Mouse (Mus musculus) G1E (cell line): ENCODE measurements around the gene Nr1d2. TPM values are rescaled to one million over a fixed set of nuclear protein-coding genes. Genes with fewer than 3 reads are reported as not detected.
"Not testable (repeated sequence)": the region's sequence is repeated elsewhere in the genome, so short reads cannot be mapped to it uniquely, and the experiment has no call there.

ENCODE experiments used
- ATAC-seq: 2 replicates; pipeline ENCODE4 v1.8.0; 2016; ENCODE audit warnings: mild to moderate bottlenecking; ENCODE audit not compliant: insufficient number of reproducible peaks, poor library complexity, low FRiP score, severe bottlenecking; ENCODE audit errors: extremely low read depth
- DNase-seq: peaks from one replicate; pipeline ENCODE4 v3.0.0; 2012; ENCODE audit warnings: low spot score
- H3K27me3 ChIP-seq: 2 replicates; pipeline ENCODE4 v1.6.1; 2012; ENCODE audit warnings: mild to moderate bottlenecking, low read length, inconsistent platforms; ENCODE audit not compliant: insufficient read depth
- H3K36me3 ChIP-seq: replicated peaks from 2 replicates; pipeline ENCODE3; 2012; ENCODE audit warnings: mild to moderate bottlenecking, inconsistent platforms
- H3K4me1 ChIP-seq: 2 replicates; pipeline ENCODE4 v1.6.1; 2012; ENCODE audit warnings: low read depth, low read length, inconsistent platforms, mixed read lengths; ENCODE audit not compliant: insufficient read depth
- H3K4me3 ChIP-seq: 2 replicates; pipeline ENCODE4 v1.5.1; 2012; ENCODE audit warnings: low read depth, mild to moderate bottlenecking, inconsistent platforms, low read length, moderate library complexity, mixed read lengths
- H3K9me3 ChIP-seq: replicated peaks from 2 replicates; pipeline ENCODE4 v1.6.1; 2012; ENCODE audit warnings: inconsistent platforms
- CTCF ChIP-seq: IDR thresholded peaks from 2 replicates; pipeline ENCODE4 v1.5.1; 2012; ENCODE audit warnings: low read depth, low read length, inconsistent platforms, mixed read lengths
- GATA1 ChIP-seq: IDR thresholded peaks from 2 replicates; pipeline ENCODE4 v1.6.1; 2012; ENCODE audit warnings: borderline replicate concordance, low read length, inconsistent platforms, mixed read lengths
- GATA2 ChIP-seq: IDR thresholded peaks from 2 replicates; pipeline ENCODE4 v1.6.1; 2012; ENCODE audit warnings: low read depth, low read length, inconsistent platforms, borderline replicate concordance
- POLR2AphosphoS5 ChIP-seq: IDR thresholded peaks from 2 replicates; pipeline ENCODE4 v1.6.1; 2012; ENCODE audit warnings: low read depth, low read length, inconsistent platforms; ENCODE audit not compliant: insufficient replicate concordance
- TAL1 ChIP-seq: conservative IDR thresholded peaks from 2 replicates; pipeline ENCODE4 v1.6.1; 2012; ENCODE audit warnings: low read depth, low read length, inconsistent platforms, mixed read lengths
- polyA plus RNA-seq: library from polyadenylated mRNA; stranded (reverse); fragments of >175 nt; gene quantifications from 2 replicates; pipeline ENCODE4 v1.2.3, GENCODE M21; 2012
- total RNA-seq, 2 experiments: library from RNA; stranded (forward) in 1 of 2; stranded (reverse) in 1 of 2; fragments of 200-1000 nt in 1 of 2; fragments of >200 nt in 1 of 2; fragmentation: Nextera tagmentation in 1 of 2; gene quantifications; 2 replicates each; pipeline ENCODE4 v1.2.3; 2014 to 2017

The Nr1d2 gene
- total and polyA plus RNA-seq, 3 experiments = 1.1 to 6.9 (median 4.1) TPM

- Histone ChIP-seq H3K9me3 (no peaks in the 10 kb centered on the region), H3K4me1 (peaks cover 15% of the 10 kb centered on the region), H3K27me3 (peaks cover 8% of the 10 kb centered on the region), H3K36me3 (no peaks in the 10 kb centered on the region), H3K4me3 (no peak overlapping the region)
- ATAC-seq (no peak), DNase-seq (no peak)
- TF ChIP-seq GATA2 (no peak), POLR2AphosphoS5 (no peak), TAL1 (no peak), GATA1 (no peak), CTCF (no peak)
Measured at GRCm38 (mm10) chr14:18242638-18243130, 3.8 kb upstream of the Nr1d2 start.

DNA sequence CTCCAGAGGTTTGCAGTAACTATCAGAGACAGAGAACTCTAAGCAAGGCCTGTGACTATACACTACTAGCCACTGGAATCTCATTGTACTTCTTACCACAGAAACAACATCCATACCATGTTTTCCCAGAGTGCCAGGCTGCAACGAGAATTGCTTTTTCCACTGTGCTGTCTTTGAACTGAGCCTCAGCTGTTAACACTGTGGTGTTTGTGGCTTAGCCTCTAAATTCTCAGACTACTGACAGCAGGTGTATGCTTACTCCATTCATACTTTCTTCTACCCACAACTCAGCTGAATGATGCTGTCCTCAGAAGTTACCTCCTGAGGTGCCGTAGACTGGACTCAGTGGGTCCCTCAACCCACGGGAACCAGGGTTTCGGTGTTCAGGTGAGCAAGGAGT, 2.9 kb upstream of the Nr1d2 start:
- TF ChIP-seq TAL1 = no peak
- TF ChIP-seq GATA1 = no peak
- TF ChIP-seq CTCF = no peak
- no peak for TF ChIP-seq POLR2AphosphoS5
- TF ChIP-seq GATA2 = no peak
- no peak for ATAC-seq
- DNase-seq = no peak
- Histone ChIP-seq H3K9me3 (no peaks in the 10 kb centered on the region), H3K27me3 (peaks cover 8% of the 10 kb centered on the region), H3K36me3 (no peaks in the 10 kb centered on the region), H3K4me3 (no peak overlapping the region), H3K4me1 (peaks cover 15% of the 10 kb centered on the region)

- DNase-seq (no peak), ATAC-seq (no peak)
- Histone ChIP-seq H3K9me3 (no peaks in the 10 kb centered on the region), H3K4me1 (peaks cover 15% of the 10 kb centered on the region), H3K36me3 (no peaks in the 10 kb centered on the region), H3K27me3 (peaks cover 7% of the 10 kb centered on the region), H3K4me3 (no peak overlapping the region)
- TF ChIP-seq TAL1 (no peak), GATA2 (no peak), GATA1 (no peak), CTCF (no peak), POLR2AphosphoS5 (no peak)
Measured at GRCm38 (mm10) chr14:18240132-18240531, 1.2 kb upstream of the Nr1d2 start.

DNA sequence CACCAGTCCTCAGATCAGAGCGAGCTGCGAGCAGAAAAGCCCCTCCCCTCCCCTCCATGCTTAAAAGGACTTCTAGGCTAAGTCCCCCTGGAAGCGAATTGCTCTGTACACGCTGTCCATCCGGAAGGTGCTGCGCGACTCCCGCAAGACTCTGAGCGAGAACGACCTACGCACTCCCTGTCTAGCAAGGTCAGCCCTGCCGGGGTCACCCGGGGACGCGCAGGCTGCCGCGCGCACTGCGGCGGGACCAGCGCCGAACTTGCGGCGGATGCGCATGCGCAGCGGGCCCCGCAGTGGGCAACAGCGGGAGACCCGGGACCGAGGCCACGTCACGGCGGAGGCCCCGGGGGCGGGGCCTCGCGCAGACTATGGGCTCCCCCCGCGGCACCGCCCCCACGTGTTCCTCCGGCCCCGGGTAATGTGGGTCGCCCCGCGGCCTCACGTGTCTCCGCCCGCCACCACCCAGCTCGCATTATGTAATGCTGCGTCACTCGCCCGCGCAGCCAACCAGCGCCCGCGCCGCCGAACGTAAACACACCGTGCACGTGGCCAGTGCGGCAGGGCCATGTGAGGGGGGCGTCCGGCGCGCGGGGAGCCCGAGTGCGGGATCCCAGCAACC, 687 bp downstream of the Nr1d2 start:
- Histone ChIP-seq H3K27me3 (peaks cover 5% of the 10 kb centered on the region; the same call in 1 of the 2 replicates), H3K9me3 (no peaks in the 10 kb centered on the region), H3K4me1 (peaks cover 17% of the 10 kb centered on the region), H3K36me3 (no peaks in the 10 kb centered on the region), H3K4me3 (peak overlapping the region; percentile 83)
- ATAC-seq (peak; percentile 84), DNase-seq (peak; percentile 98)
- TF ChIP-seq CTCF (no peak), TAL1 (no peak)

GRCm38 (mm10) chr14:18237381-18237780, 1.5 kb downstream of the Nr1d2 start:
- ATAC-seq (no peak), DNase-seq (no peak)
- no peaks in the 10 kb centered on the region for H3K27me3 ChIP-seq
- H3K36me3 ChIP-seq = no peaks in the 10 kb centered on the region
- no peaks in the 10 kb centered on the region for H3K9me3 ChIP-seq
- no peak overlapping the region for H3K4me3 ChIP-seq
- no peak for TF ChIP-seq TAL1
- TF ChIP-seq POLR2AphosphoS5 = no peak
- TF ChIP-seq GATA2 = no peak
- no peak for TF ChIP-seq GATA1
- no peak for TF ChIP-seq CTCF
- peaks cover 17% of the 10 kb centered on the region for H3K4me1 ChIP-seq

GRCm38 (mm10) chr14:18236496-18237235, 2.3 kb downstream of the Nr1d2 start:
- not testable (repeated sequence) for H3K27me3 ChIP-seq, DNase-seq, ATAC-seq, H3K9me3 ChIP-seq, H3K4me3 ChIP-seq, H3K36me3 ChIP-seq
- peaks cover 17% of the 10 kb centered on the region for H3K4me1 ChIP-seq
